Mouse (Mus musculus) G1E-ER4 (cell line): ENCODE data around the gene Fcho1. TPM values are rescaled to one million over a fixed set of nuclear protein-coding genes. Genes with fewer than 3 reads are reported as not detected.

Source experiments
- GATA1 ChIP-seq: IDR thresholded peaks from one replicate; pipeline ENCODE4 v1.8.0; 2012; ENCODE audit warnings: low read length, inconsistent platforms
- polyA plus RNA-seq: library from polyadenylated mRNA; stranded (reverse); fragments of >175 nt; gene quantifications from 2 replicates; pipeline ENCODE4 v1.2.3, GENCODE M21; 2012

The Fcho1 gene
- polyA plus RNA-seq = 32.9 and 36.1 TPM in 2 replicates

- TF ChIP-seq GATA1 = no peak
Measured at GRCm38 (mm10) chr8:71725122-71725924, at the start of gene Fcho1. Fcho1 (minus strand) TSS chr8:71725716.

GRCm38 (mm10) chr8:71771336-71771735 is 45.8 kb upstream of the Fcho1 start:
- TF ChIP-seq GATA1 = no peak

- TF ChIP-seq GATA1 = no peak
Measured at GRCm38 (mm10) chr8:71758816-71759215, 33.3 kb upstream of the Fcho1 start.

GRCm38 (mm10) chr8:71745322-71745721 is 19.8 kb upstream of the Fcho1 start:
- TF ChIP-seq GATA1 = no peak

- no peak for TF ChIP-seq GATA1
Measured at GRCm38 (mm10) chr8:71742783-71743182, 17.3 kb upstream of the Fcho1 start.

- no peak for TF ChIP-seq GATA1
Measured at GRCm38 (mm10) chr8:71741687-71742114, 16.2 kb upstream of the Fcho1 start.

- no peak for TF ChIP-seq GATA1
Measured at GRCm38 (mm10) chr8:71741226-71741625, 15.7 kb upstream of the Fcho1 start.

- TF ChIP-seq GATA1 = no peak
Measured at GRCm38 (mm10) chr8:71731652-71732230, 6.2 kb upstream of the Fcho1 start.

- TF ChIP-seq GATA1 = no peak
Measured at GRCm38 (mm10) chr8:71728826-71729620, 3.5 kb upstream of the Fcho1 start.

- TF ChIP-seq GATA1 = no peak
Measured at GRCm38 (mm10) chr8:71728240-71728785, 2.8 kb upstream of the Fcho1 start.

- TF ChIP-seq GATA1 = no peak
Measured at GRCm38 (mm10) chr8:71724389-71724788, 1.1 kb downstream of the Fcho1 start.

- no peak for TF ChIP-seq GATA1
Measured at GRCm38 (mm10) chr8:71723047-71723551, 2.4 kb downstream of the Fcho1 start.

- TF ChIP-seq GATA1 = no peak
Measured at GRCm38 (mm10) chr8:71719928-71720457, 5.5 kb downstream of the Fcho1 start.

GRCm38 (mm10) chr8:71719218-71719617 is 6.3 kb downstream of the Fcho1 start:
- TF ChIP-seq GATA1 = no peak

GRCm38 (mm10) chr8:71718252-71718651 is 7.3 kb downstream of the Fcho1 start:
- TF ChIP-seq GATA1 = no peak
